Mouse (Mus musculus): ENCODE measurements around the gene Dtx3. TPM values are rescaled to one million over a fixed set of nuclear protein-coding genes. Genes with fewer than 3 reads are reported as not detected.

Gene Dtx3
- 73.3 TPM for polyA plus RNA-seq (2014; fragmentation: Illumina TruSeq; extraction: RNeasy Lipid Tissue Mini Kit (QIAGEN cat#74804); ENCODE audit: low read depth, low replicate concordance)

DNA sequence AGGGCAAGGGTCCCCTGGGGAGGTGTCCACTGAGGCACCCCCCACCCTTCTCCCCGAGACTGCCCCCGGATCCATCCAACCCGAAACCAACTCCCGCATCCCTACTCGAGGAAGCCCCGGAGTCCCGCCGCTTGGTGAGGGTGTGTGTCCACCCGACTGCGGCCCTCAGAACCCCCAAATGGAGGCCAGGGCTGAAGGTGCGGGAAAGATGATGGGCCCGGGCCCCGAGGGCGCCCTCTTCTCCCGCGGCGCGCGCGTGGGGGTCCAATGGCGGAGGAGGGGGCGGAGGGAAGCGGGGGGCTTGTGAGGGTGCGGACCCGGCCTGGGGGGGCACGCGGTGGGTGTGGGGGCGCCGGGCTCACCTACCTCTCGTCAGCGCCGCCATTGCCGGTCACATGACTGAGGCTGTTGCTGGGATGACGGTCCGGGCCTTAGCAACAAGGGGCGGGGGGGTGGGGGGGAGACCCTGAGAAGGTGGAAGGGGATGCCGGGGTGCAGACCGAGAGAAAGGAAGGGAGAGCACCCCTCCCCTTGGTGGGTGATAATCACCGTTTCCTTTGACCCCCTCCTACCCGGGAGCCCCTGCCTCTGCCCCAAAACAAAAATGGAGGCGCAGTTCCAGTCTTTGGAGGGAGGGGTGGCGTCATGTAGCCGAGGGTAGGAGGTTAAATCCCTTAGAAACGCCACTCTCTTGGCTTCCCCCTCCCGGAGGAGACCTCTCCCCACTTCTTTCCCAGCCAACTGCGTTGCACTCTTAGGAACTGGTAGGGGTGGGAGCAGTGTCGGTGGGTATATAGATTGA is at the start of gene Dtx3:
Dtx3 (minus strand) TSS at position 401 of the 802 bp plus-strand sequence.

GRCm38 (mm10) chr10:127211414-127211854 is 15.9 kb upstream of the Dtx3 start, which contains the start of gene Pip4k2c:
Pip4k2c (minus strand) TSS chr10:127211585.

DNA sequence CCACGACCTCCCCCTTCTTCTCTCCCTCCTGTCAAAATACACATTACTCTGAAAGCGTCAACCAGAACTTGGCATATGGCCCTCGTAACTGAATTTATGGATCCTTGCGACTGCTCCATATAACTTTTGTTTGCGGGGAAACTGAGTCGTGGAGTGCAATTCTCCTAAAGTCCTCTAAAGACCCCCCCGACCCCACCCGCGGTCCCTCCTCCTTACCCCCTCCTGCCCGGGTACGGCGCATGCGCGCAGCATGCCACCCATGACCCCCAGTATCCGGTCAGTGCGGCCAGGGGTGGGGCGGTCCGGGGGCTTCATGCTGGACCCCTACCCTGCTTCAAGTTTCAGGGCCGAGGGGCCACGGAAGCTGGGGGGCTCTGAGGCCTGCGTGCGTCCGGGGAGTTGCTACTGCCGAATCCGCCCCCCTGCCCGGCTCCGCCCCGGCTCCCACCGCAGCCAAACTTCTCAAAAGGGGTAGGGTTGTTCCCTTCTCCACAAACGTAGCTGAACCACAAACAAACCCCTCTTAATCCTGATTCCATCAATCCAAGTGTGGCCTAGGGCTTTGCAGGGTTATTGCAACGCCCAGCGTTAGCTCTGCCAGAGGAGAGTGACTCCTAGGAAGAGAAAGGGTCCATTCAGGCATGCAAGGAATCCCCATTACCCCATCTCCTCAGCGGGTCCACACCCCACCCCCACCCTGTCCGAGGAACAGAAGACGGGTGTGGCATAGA is 5.7 kb downstream of the Dtx3 start, which contains the start of gene Arhgef25:
Arhgef25 (minus strand) TSS at position 433 of the 731 bp plus-strand sequence.

GRCm38 (mm10) chr10:127179871-127180694 is 15.4 kb downstream of the Dtx3 start, which contains the start of gene Slc26a10:
Slc26a10 (minus strand) TSS chr10:127180645.

DNA sequence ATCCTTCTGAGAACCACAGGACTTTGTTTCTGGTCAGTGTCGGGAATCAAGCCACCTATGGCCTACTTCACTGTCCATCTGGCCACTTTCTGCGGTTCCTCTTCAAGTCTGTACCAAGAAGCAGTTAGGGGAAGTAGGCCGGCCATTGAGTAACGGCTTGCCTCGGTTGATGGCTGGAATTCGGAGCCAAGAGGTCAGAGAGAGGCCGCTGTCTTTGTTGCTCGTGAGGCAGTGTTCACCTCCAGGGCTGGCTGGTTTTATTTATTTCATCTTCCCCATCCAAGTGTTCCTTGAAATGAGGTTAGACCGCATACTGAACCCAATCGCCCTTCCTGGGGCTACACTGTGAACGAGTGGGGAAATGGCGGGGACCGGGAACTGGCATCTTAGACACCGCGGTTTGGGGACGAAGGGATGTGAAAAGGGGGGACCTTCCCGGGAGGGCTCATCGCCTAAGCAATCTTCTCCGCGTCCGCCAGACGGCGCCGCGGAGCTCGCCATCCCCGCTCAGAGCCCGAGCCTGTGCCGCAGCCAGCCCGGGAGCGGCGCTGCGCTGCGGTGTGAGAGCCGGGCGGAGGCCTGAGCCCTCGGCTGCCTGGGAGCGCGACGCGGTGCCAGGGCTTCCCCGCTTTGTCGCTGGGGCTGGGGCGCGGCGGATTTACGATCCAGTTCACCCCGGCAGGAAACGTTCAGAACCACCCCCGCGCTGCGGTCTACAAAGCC is 30.7 kb downstream of the Dtx3 start, which contains the start of gene B4galnt1:
B4galnt1 (plus strand) TSS at position 595 of the 723 bp plus-strand sequence.

Other genes starting within 250 kb of the Dtx3 start
- gene Ctdsp2, start 217.0 kb downstream of the Dtx3 start, polyA plus RNA-seq (2014; fragmentation: Illumina TruSeq; extraction: RNeasy Lipid Tissue Mini Kit (QIAGEN cat#74804); ENCODE audit: low read depth, low replicate concordance), result 107 TPM
- 0.19 TPM for gene Avil, start 195.0 kb downstream of the Dtx3 start, polyA plus RNA-seq (2014; fragmentation: Illumina TruSeq; extraction: RNeasy Lipid Tissue Mini Kit (QIAGEN cat#74804); ENCODE audit: low read depth, low replicate concordance)
- 25.2 TPM for gene Tsfm, start 164.9 kb downstream of the Dtx3 start, polyA plus RNA-seq (2014; fragmentation: Illumina TruSeq; extraction: RNeasy Lipid Tissue Mini Kit (QIAGEN cat#74804); ENCODE audit: low read depth, low replicate concordance)
- gene Mettl1, start 154.3 kb downstream of the Dtx3 start, polyA plus RNA-seq (2014; fragmentation: Illumina TruSeq; extraction: RNeasy Lipid Tissue Mini Kit (QIAGEN cat#74804); ENCODE audit: low read depth, low replicate concordance), result 26.8 TPM
- 0.53 TPM for gene Eef1akmt3, start 154.2 kb downstream of the Dtx3 start, polyA plus RNA-seq (2014; fragmentation: Illumina TruSeq; extraction: RNeasy Lipid Tissue Mini Kit (QIAGEN cat#74804); ENCODE audit: low read depth, low replicate concordance)
- 0.27 TPM for gene Cyp27b1, start 147.5 kb downstream of the Dtx3 start, polyA plus RNA-seq (2014; fragmentation: Illumina TruSeq; extraction: RNeasy Lipid Tissue Mini Kit (QIAGEN cat#74804); ENCODE audit: low read depth, low replicate concordance)
- 6.8 TPM for gene March9, start 135.5 kb downstream of the Dtx3 start, polyA plus RNA-seq (2014; fragmentation: Illumina TruSeq; extraction: RNeasy Lipid Tissue Mini Kit (QIAGEN cat#74804); ENCODE audit: low read depth, low replicate concordance)
- 186 TPM for gene Cdk4, start 132.2 kb downstream of the Dtx3 start, polyA plus RNA-seq (2014; fragmentation: Illumina TruSeq; extraction: RNeasy Lipid Tissue Mini Kit (QIAGEN cat#74804); ENCODE audit: low read depth, low replicate concordance)
- 87.3 TPM for gene Tspan31, start 125.5 kb downstream of the Dtx3 start, polyA plus RNA-seq (2014; fragmentation: Illumina TruSeq; extraction: RNeasy Lipid Tissue Mini Kit (QIAGEN cat#74804); ENCODE audit: low read depth, low replicate concordance)
- 3.9 TPM for gene Agap2, start 120.4 kb downstream of the Dtx3 start, polyA plus RNA-seq (2014; fragmentation: Illumina TruSeq; extraction: RNeasy Lipid Tissue Mini Kit (QIAGEN cat#74804); ENCODE audit: low read depth, low replicate concordance)
- gene Os9, start 74.6 kb downstream of the Dtx3 start, polyA plus RNA-seq (2014; fragmentation: Illumina TruSeq; extraction: RNeasy Lipid Tissue Mini Kit (QIAGEN cat#74804); ENCODE audit: low read depth, low replicate concordance), result 160 TPM
- 73.3 TPM for gene B4galnt1, start 30.5 kb downstream of the Dtx3 start, polyA plus RNA-seq (2014; fragmentation: Illumina TruSeq; extraction: RNeasy Lipid Tissue Mini Kit (QIAGEN cat#74804); ENCODE audit: low read depth, low replicate concordance)
- gene Slc26a10, start 15.1 kb downstream of the Dtx3 start, polyA plus RNA-seq (2014; fragmentation: Illumina TruSeq; extraction: RNeasy Lipid Tissue Mini Kit (QIAGEN cat#74804); ENCODE audit: low read depth, low replicate concordance), result 1.5 TPM
- 29.2 TPM for gene Arhgef25, start 5.6 kb downstream of the Dtx3 start, polyA plus RNA-seq (2014; fragmentation: Illumina TruSeq; extraction: RNeasy Lipid Tissue Mini Kit (QIAGEN cat#74804); ENCODE audit: low read depth, low replicate concordance)
- 87.8 TPM for gene Pip4k2c, start 15.9 kb upstream of the Dtx3 start, polyA plus RNA-seq (2014; fragmentation: Illumina TruSeq; extraction: RNeasy Lipid Tissue Mini Kit (QIAGEN cat#74804); ENCODE audit: low read depth, low replicate concordance)
- 2.7 TPM for gene Kif5a, start 67.6 kb upstream of the Dtx3 start, polyA plus RNA-seq (2014; fragmentation: Illumina TruSeq; extraction: RNeasy Lipid Tissue Mini Kit (QIAGEN cat#74804); ENCODE audit: low read depth, low replicate concordance)
- 189 TPM for gene Dctn2, start 70.6 kb upstream of the Dtx3 start, polyA plus RNA-seq (2014; fragmentation: Illumina TruSeq; extraction: RNeasy Lipid Tissue Mini Kit (QIAGEN cat#74804); ENCODE audit: low read depth, low replicate concordance)
- 36.5 TPM for gene Mbd6, start 93.3 kb upstream of the Dtx3 start, polyA plus RNA-seq (2014; fragmentation: Illumina TruSeq; extraction: RNeasy Lipid Tissue Mini Kit (QIAGEN cat#74804); ENCODE audit: low read depth, low replicate concordance)
- gene Mars, start 116.1 kb upstream of the Dtx3 start, polyA plus RNA-seq (2014; fragmentation: Illumina TruSeq; extraction: RNeasy Lipid Tissue Mini Kit (QIAGEN cat#74804); ENCODE audit: low read depth, low replicate concordance), result 41.3 TPM
- 9.8 TPM for gene Arhgap9, start 126.2 kb upstream of the Dtx3 start, polyA plus RNA-seq (2014; fragmentation: Illumina TruSeq; extraction: RNeasy Lipid Tissue Mini Kit (QIAGEN cat#74804); ENCODE audit: low read depth, low replicate concordance)
- 9.5 TPM for gene Gli1, start 146.2 kb upstream of the Dtx3 start, polyA plus RNA-seq (2014; fragmentation: Illumina TruSeq; extraction: RNeasy Lipid Tissue Mini Kit (QIAGEN cat#74804); ENCODE audit: low read depth, low replicate concordance)
- not detected for gene Inhbe, start 158.7 kb upstream of the Dtx3 start, polyA plus RNA-seq (2014; fragmentation: Illumina TruSeq; extraction: RNeasy Lipid Tissue Mini Kit (QIAGEN cat#74804); ENCODE audit: low read depth, low replicate concordance)
- gene Inhbc, start 174.7 kb upstream of the Dtx3 start, polyA plus RNA-seq (2014; fragmentation: Illumina TruSeq; extraction: RNeasy Lipid Tissue Mini Kit (QIAGEN cat#74804); ENCODE audit: low read depth, low replicate concordance), result not detected
- 70.1 TPM for gene R3hdm2, start 184.6 kb upstream of the Dtx3 start, polyA plus RNA-seq (2014; fragmentation: Illumina TruSeq; extraction: RNeasy Lipid Tissue Mini Kit (QIAGEN cat#74804); ENCODE audit: low read depth, low replicate concordance)